Mouse (Mus musculus): ENCODE data around the gene 4930544G11Rik. TPM values are rescaled to one million over a fixed set of nuclear protein-coding genes. Genes with fewer than 3 reads are reported as not detected.

4930544G11Rik gene
- total and polyA plus RNA-seq, 2 experiments from 2014 or later, result not detected

GRCm38 (mm10) chr6:65998343-65998742 is 45.9 kb downstream of the 4930544G11Rik start:
- Histone ChIP-seq H3K4me3 (ENCODE audit: low read depth, low read length) (no peak overlapping the region), H3K4me1 (ENCODE audit: insufficient read depth) (no peaks in the 10 kb centered on the region), H3K9me3 (ENCODE audit: low read length) (no peaks in the 10 kb centered on the region), H3K27me3 (ENCODE audit: insufficient read depth, low read length) (no peaks in the 10 kb centered on the region), H3K4me2 (ENCODE audit: low read depth) (no peak overlapping the region), H3K9ac (no peak overlapping the region), H3K36me3 (ENCODE audit: insufficient read depth) (no peaks in the 10 kb centered on the region), H3K27ac (ENCODE audit: low read depth, low read length) (no peak overlapping the region)
- ATAC-seq (no peak), DNase-seq (no peak)
- TF ChIP-seq CTCF (IDR thresholded peaks at IDR 0.05; ENCODE audit: low read depth), result no peak

Other genes with a start within 250 kb of the 4930544G11Rik start
- gene Prdm5, start 173.6 kb upstream of the 4930544G11Rik start, total RNA-seq (2014; rRNA removed), result 6.5 and 8.7 TPM in 2 replicates
- gene Prdm5, start 173.6 kb upstream of the 4930544G11Rik start, polyA plus RNA-seq (2015; fragmentation: Nextera tagmentation; extraction: Ambion mirVana), result 2.6 and 3.6 TPM in 2 replicates